Mouse (Mus musculus) neutrophil, adult 83 days (primary cell): ENCODE data around the gene Gm5415. TPM values are rescaled to one million over a fixed set of nuclear protein-coding genes. Genes with fewer than 3 reads are reported as not detected.

ENCODE experiments used
- total RNA-seq, 2 experiments: library from RNA; stranded (reverse); gene quantifications; one replicate each; pipeline ENCODE4 v1.2.4; 2023

The Gm5415 gene
- total RNA-seq, result not detected

GRCm38 (mm10) chr1:32547194-32547593, at the start of gene Gm5415:
Gene Gm5415, minus strand, starts transcription at chr1:32547294.

